Mouse (Mus musculus) C2C12 (cell line): ENCODE results near the gene Ppp1r37.
"Not testable (repeated sequence)": the region's sequence is repeated elsewhere in the genome, so short reads cannot be mapped to it uniquely, and the experiment has no call there.

Experiments used
- CEBPB ChIP-seq: IDR thresholded peaks from one replicate; pipeline ENCODE4 v1.6.1; 2011; ENCODE audit warnings: low read depth, mild to moderate bottlenecking, control low read depth, moderate library complexity
- CTCF ChIP-seq: IDR thresholded peaks from one replicate; pipeline ENCODE4 v1.5.1; 2011; ENCODE audit not compliant: control insufficient read depth, insufficient read depth, insufficient read length
- MAX ChIP-seq: IDR thresholded peaks from one replicate; pipeline ENCODE4 v1.6.1; 2011; ENCODE audit warnings: mild to moderate bottlenecking, control low read depth
- MYOD1 ChIP-seq: IDR thresholded peaks from one replicate; pipeline ENCODE4 v1.6.1; 2011; ENCODE audit warnings: low read depth; ENCODE audit not compliant: control insufficient read depth, insufficient read length
- MYOG ChIP-seq: IDR thresholded peaks from one replicate; pipeline ENCODE4 v1.6.1; 2011; ENCODE audit not compliant: control insufficient read depth, insufficient read length; ENCODE audit errors: extremely low read depth
- USF1 ChIP-seq: IDR thresholded peaks from one replicate; pipeline ENCODE4 v1.6.1; 2011; ENCODE audit warnings: low read depth, mild to moderate bottlenecking, control low read depth, moderate library complexity

GRCm38 (mm10) chr7:19511934-19512333 lies 50.9 kb downstream of the Ppp1r37 start:
- TF ChIP-seq CTCF, USF1, MYOG, MAX, CEBPB, MYOD1: not testable (repeated sequence)
